Mouse (Mus musculus) gonadal fat pad, adult 2 months (tissue): Measurements from ENCODE around the gene Prl7b1. TPM values are rescaled to one million over a fixed set of nuclear protein-coding genes. Genes with fewer than 3 reads are reported as not detected.

Experiments
- DNase-seq: peaks from one replicate; pipeline ENCODE4 v3.0.0-alpha.2; 2012; ENCODE audit warnings: low read depth
- polyA plus RNA-seq: library from polyadenylated mRNA; depleted of rRNA; stranded (reverse); fragments of >200 nt; gene quantifications from 2 replicates; pipeline ENCODE4 v1.2.3, GENCODE M21; 2012; rRNA removed

Gene Prl7b1
- not detected in 2 replicates for polyA plus RNA-seq

GRCm38 (mm10) chr13:27610482-27610881 lies at the start of gene Prl7b1:
Gene Prl7b1 (minus strand): TSS chr13:27610582.
- DNase-seq, result no peak

DNA sequence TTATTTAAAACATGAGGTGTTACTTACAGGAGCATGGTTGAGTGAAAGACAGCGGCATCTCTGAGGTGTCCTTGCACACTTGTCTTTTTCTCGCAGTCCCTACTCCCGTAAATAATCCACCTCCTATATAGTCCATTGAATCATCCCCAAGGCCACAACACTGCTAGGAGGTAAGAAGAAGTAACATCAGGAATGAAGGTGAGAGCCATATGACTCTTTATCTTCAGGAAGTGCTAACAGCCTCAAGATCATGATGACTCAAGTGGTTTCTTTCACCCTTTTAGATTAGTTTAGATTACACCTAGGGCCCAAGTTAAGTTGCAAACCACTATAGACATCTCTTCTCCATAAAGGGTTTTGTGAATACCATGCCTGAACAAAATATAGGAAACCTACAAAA lies 32.0 kb upstream of the Prl7b1 start, which contains the start of gene Prl7a1:
Gene Prl7a1 (minus strand): TSS at position 101 of the 400 bp plus-strand sequence.
- DNase-seq, result no peak

- no peak for DNase-seq
These were observed 28.3 kb downstream of the Prl7b1 start, which contains the start of gene Prl8a1 for GRCm38 (mm10) chr13:27582071-27582470. Gene Prl8a1 (minus strand): TSS chr13:27582171.

DNA sequence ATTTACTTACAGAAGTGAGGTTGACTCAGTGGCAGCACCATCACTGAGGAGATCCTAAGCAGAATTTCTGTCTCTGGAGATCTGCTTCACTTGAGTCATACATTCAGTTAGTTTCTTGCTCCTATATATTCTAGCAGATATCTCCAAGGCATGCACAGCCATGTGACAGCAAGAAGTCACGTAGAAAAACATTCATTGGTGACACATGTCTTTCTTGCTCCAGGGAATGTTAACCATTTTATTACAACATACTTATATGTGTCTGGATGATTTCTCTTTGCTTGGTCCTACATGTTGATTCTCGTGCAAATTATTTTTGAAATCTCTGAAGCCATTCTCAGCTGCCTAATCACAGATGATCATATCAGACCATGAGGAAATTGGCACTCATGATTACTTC lies 45.9 kb downstream of the Prl7b1 start, which contains the start of gene Prl8a9:
Gene Prl8a9 (minus strand): TSS at position 101 of the 400 bp plus-strand sequence.
- DNase-seq, result no peak

GRCm38 (mm10) chr13:27553336-27553735 lies 57.0 kb downstream of the Prl7b1 start:
- no peak for DNase-seq

Other genes starting within 250 kb of the Prl7b1 start
- gene Prl2b1, start 219.7 kb downstream of the Prl7b1 start, polyA plus RNA-seq, result not detected in 2 replicates
- gene Prl8a6, start 171.9 kb downstream of the Prl7b1 start, polyA plus RNA-seq, result not detected in 2 replicates
- not detected in 2 replicates for gene Prl8a8, start 97.4 kb downstream of the Prl7b1 start, polyA plus RNA-seq
- not detected in 2 replicates for gene Prl8a9, start 46.0 kb downstream of the Prl7b1 start, polyA plus RNA-seq
- not detected in 2 replicates for gene Prl8a1, start 28.4 kb downstream of the Prl7b1 start, polyA plus RNA-seq
- not detected in 2 replicates for gene Prl7a1, start 31.9 kb upstream of the Prl7b1 start, polyA plus RNA-seq
- gene Prl7a2, start 57.5 kb upstream of the Prl7b1 start, polyA plus RNA-seq, result not detected in 2 replicates
- not detected in 2 replicates for gene Prl7d1, start 106.2 kb upstream of the Prl7b1 start, polyA plus RNA-seq
- not detected in 2 replicates for gene Prl7c1, start 170.2 kb upstream of the Prl7b1 start, polyA plus RNA-seq
- not detected in 2 replicates for gene Prl2a1, start 191.1 kb upstream of the Prl7b1 start, polyA plus RNA-seq
- not detected in 2 replicates for gene Prl2c1, start 238.8 kb upstream of the Prl7b1 start, polyA plus RNA-seq